Mouse (Mus musculus) lung, embryonic 14.5 days (tissue): ENCODE measurements around the gene Cry2. TPM values are rescaled to one million over a fixed set of nuclear protein-coding genes. Genes with fewer than 3 reads are reported as not detected.

ENCODE experiments used
- ATAC-seq: fragments of 200-750 bp; cut with Nextera tagmentation; 2 replicates; pipeline ENCODE4 v1.8.0; 2017; ENCODE audit warnings: mild to moderate bottlenecking, moderate TSS enrichment, moderate library complexity; ENCODE audit not compliant: insufficient read depth
- DNase-seq: peaks from one replicate; pipeline ENCODE4 v3.0.0-alpha.2; 2015
- H3K27ac ChIP-seq: fragments of 300-500 bp; sonication (generic); 2 replicates; pipeline ENCODE4 v1.5.1; 2014; ENCODE audit warnings: low read depth, mild to moderate bottlenecking, moderate library complexity
- H3K27me3 ChIP-seq: fragments of 300-500 bp; sonication (generic); 2 replicates; pipeline ENCODE4 v1.6.1; 2014; ENCODE audit warnings: low read length, control low read depth; ENCODE audit not compliant: insufficient read depth
- H3K36me3 ChIP-seq: fragments of 300-500 bp; sonication (generic); 2 replicates; pipeline ENCODE4 v1.6.1; 2014; ENCODE audit warnings: control low read depth; ENCODE audit not compliant: insufficient read depth
- H3K4me1 ChIP-seq: fragments of 300-500 bp; sonication (generic); 2 replicates; pipeline ENCODE4 v1.6.1; 2014; ENCODE audit warnings: antibody characterized with exemption, control low read depth; ENCODE audit not compliant: insufficient read depth
- H3K4me2 ChIP-seq: fragments of 300-500 bp; sonication (generic); 2 replicates; pipeline ENCODE4 v1.6.1; 2014; ENCODE audit warnings: mild to moderate bottlenecking
- H3K4me3 ChIP-seq: fragments of 300-500 bp; sonication (generic); 2 replicates; pipeline ENCODE4 v1.5.1; 2014; ENCODE audit warnings: low read depth, low read length
- H3K9ac ChIP-seq: fragments of 300-500 bp; sonication (generic); 2 replicates; pipeline ENCODE4 v1.6.1; 2014
- H3K9me3 ChIP-seq: fragments of 300-500 bp; sonication (generic); 2 replicates; pipeline ENCODE4 v1.6.1; 2016; ENCODE audit warnings: low read depth, low read length, control low read depth
- CTCF ChIP-seq: IDR thresholded peaks from 2 replicates; pipeline ENCODE4 v1.5.1; 2016; ENCODE audit warnings: antibody characterized with exemption, low read depth
- WGBS: fragments of 180-500 bp; shearing (Covaris S2); extraction: QIAGEN DNeasy Blood & Tissue Kit; methylation state at CpG from one replicate; pipeline ENCODE4 v1.1.7; 2014; 5-methylcytosine and 5-hydroxymethylcytosine counted together
- polyA plus RNA-seq: library from polyadenylated mRNA; unstranded; fragments of >200 nt; fragmentation: Nextera tagmentation; extraction: Ambion mirVana; gene quantifications from 2 replicates; pipeline ENCODE4 v1.2.1, GENCODE M21; 2014

Gene Cry2
- polyA plus RNA-seq, 1 experiment from 2014 or later, result 22.0 TPM

DNA sequence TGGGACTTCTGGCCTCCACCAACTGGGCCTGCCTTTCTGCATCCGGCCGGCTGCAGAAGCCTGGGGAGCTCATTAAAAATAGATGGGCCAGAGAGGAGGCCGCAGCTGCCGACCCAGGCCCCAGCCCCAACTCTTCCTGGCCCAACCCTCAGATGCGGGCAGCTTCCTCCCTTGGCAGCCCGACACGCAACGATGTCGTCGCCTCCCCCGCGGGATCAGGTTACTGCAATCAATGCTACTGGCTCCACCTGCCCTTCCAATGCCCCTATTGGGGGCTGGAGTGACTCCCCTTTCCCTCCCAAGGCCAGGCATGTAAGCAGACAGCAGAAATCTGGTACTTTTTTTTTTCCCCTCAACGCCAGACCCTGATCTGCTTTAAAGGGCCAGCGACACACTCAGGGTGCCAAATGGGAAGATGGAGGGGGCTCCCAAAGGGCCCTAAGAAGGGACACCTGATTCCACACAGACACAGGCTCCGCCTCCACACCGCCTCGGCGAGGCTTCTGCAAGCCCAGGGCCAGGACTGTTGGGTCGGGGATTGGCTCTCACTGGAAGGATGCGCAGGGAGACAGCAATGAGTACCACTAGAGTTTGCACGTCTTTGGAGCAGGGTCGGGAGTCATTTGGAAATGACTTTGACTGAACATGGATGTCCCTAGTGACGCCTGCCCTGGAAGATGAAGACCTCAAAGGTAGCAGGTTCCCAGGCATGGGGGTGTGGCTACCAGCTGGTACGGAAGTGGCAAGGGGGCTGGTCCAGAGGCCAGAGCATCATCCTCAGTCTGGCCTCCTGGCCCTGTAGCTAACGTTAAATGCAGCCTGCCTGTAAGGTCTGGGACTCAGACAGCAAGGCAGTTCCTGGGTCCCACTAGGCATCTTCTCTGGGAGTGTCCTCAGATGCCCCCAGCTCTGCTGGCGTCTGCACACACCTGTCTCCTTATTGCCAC lies 41.3 kb downstream of the Cry2 start:
- no peak for ATAC-seq
- Histone ChIP-seq H3K27ac (peak overlapping the region; percentile 45; the same call in 1 of the 2 replicates), H3K4me1 (peaks cover 24% of the 10 kb centered on the region; the same call in 1 of the 2 replicates), H3K36me3 (no peaks in the 10 kb centered on the region), H3K4me2 (peak overlapping the region; percentile 56), H3K9ac (peak overlapping the region; percentile 44; the same call in 1 of the 2 replicates), H3K27me3 (no peaks in the 10 kb centered on the region), H3K9me3 (no peaks in the 10 kb centered on the region), H3K4me3 (peak overlapping the region; percentile 27)
- peak; percentile 58 for DNase-seq
- 4% methylated on average over 26 of the region's 26 CpGs for WGBS
- TF ChIP-seq CTCF, result no peak

GRCm38 (mm10) chr2:92391703-92392317 lies 42.0 kb downstream of the Cry2 start:
- Histone ChIP-seq H3K9ac (peak overlapping the region; percentile 44; the same call in 1 of the 2 replicates), H3K27ac (peak overlapping the region; percentile 45; the same call in 1 of the 2 replicates), H3K4me1 (peaks cover 24% of the 10 kb centered on the region; the same call in 1 of the 2 replicates), H3K27me3 (no peaks in the 10 kb centered on the region), H3K4me2 (peak overlapping the region; percentile 56), H3K9me3 (no peaks in the 10 kb centered on the region), H3K4me3 (peak overlapping the region; percentile 27), H3K36me3 (peaks cover 3% of the 10 kb centered on the region; the same call in 1 of the 2 replicates)
- no peak for TF ChIP-seq CTCF
- DNase-seq (no peak), ATAC-seq (no peak)
- 21% methylated on average over 11 of the region's 11 CpGs for WGBS

- ATAC-seq, result no peak
- no peak overlapping the region for H3K9ac ChIP-seq
- no peaks in the 10 kb centered on the region for H3K9me3 ChIP-seq
- no peak for DNase-seq
- H3K4me3 ChIP-seq, result no peak overlapping the region
- peaks cover 9% of the 10 kb centered on the region for H3K36me3 ChIP-seq
- no peak overlapping the region for H3K27ac ChIP-seq
- no peak overlapping the region; the same call in 1 of the 2 replicates for H3K4me2 ChIP-seq
- no peak for TF ChIP-seq CTCF
- H3K4me1 ChIP-seq, result peaks cover 24% of the 10 kb centered on the region; the same call in 1 of the 2 replicates
- WGBS, result 86% methylated on average over 8 of the region's 8 CpGs
- H3K27me3 ChIP-seq, result no peaks in the 10 kb centered on the region
These were observed 42.7 kb downstream of the Cry2 start for GRCm38 (mm10) chr2:92391116-92391515.

- no peaks in the 10 kb centered on the region for H3K9me3 ChIP-seq
- no peak overlapping the region for H3K4me2 ChIP-seq
- H3K27ac ChIP-seq, result no peak overlapping the region
- peaks cover 17% of the 10 kb centered on the region for H3K36me3 ChIP-seq
- H3K4me3 ChIP-seq, result no peak overlapping the region
- WGBS, result 71% methylated on average over 6 of the region's 6 CpGs
- no peak overlapping the region for H3K9ac ChIP-seq
- no peak for TF ChIP-seq CTCF
- DNase-seq (no peak), ATAC-seq (no peak)
- no peaks in the 10 kb centered on the region for H3K27me3 ChIP-seq
- peaks cover 24% of the 10 kb centered on the region; the same call in 1 of the 2 replicates for H3K4me1 ChIP-seq
These were observed 43.5 kb downstream of the Cry2 start for GRCm38 (mm10) chr2:92390206-92390930.

GRCm38 (mm10) chr2:92389645-92390044 lies 44.2 kb downstream of the Cry2 start:
- Histone ChIP-seq H3K9ac (no peak overlapping the region), H3K4me1 (peaks cover 24% of the 10 kb centered on the region; the same call in 1 of the 2 replicates), H3K27ac (no peak overlapping the region; the same call in 1 of the 2 replicates), H3K27me3 (no peaks in the 10 kb centered on the region), H3K4me3 (peak overlapping the region; percentile 66), H3K9me3 (no peaks in the 10 kb centered on the region), H3K36me3 (peaks cover 24% of the 10 kb centered on the region), H3K4me2 (peak overlapping the region; percentile 84)
- DNase-seq (no peak), ATAC-seq (peak; percentile 23)
- 4% methylated on average over 10 of the region's 10 CpGs for WGBS
- TF ChIP-seq CTCF, result no peak

GRCm38 (mm10) chr2:92388891-92389641 lies 44.8 kb downstream of the Cry2 start:
- H3K4me3 ChIP-seq, result peak overlapping the region; percentile 66
- no peaks in the 10 kb centered on the region for H3K27me3 ChIP-seq
- ATAC-seq (peak; percentile 91), DNase-seq (peak; percentile 95)
- peak overlapping the region; percentile 84 for H3K4me2 ChIP-seq
- H3K9me3 ChIP-seq, result no peaks in the 10 kb centered on the region
- H3K36me3 ChIP-seq, result peaks cover 30% of the 10 kb centered on the region
- TF ChIP-seq CTCF, result peak; percentile 20; the same call in 1 of the 2 replicates
- peak overlapping the region; percentile 78 for H3K27ac ChIP-seq
- peak overlapping the region; percentile 62 for H3K9ac ChIP-seq
- WGBS, result under 1% methylated on average over 60 of the region's 62 CpGs
- peaks cover 24% of the 10 kb centered on the region; the same call in 1 of the 2 replicates for H3K4me1 ChIP-seq
